Mouse (Mus musculus): ENCODE measurements around the gene Ehf. TPM values are rescaled to one million over a fixed set of nuclear protein-coding genes. Genes with fewer than 3 reads are reported as not detected.

Ehf gene
- total and polyA plus RNA-seq, 3 experiments: 2.0 TPM; not detected in 2

DNA sequence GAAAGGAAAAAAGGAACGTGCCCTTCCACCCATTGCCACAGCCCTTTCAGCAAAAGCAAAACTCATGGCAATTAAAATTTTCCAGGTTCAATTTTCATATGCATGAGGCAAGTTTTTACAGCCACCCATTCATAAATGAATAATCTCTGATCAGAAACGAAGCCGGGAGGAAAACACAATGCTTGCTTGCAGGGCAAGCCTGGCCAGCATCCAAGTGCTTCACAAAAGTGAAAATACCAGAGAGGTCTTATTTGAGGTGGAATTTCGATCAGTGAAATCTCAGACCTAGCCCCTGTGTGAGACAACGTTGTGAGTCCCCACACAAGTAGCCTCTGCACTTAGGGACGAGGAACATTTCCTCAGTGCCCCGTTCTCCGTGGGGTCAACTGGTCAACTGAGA, 19.3 kb downstream of the Ehf start:
- Histone ChIP-seq H3K4me1 (ENCODE audit: control insufficient read depth, insufficient read depth, low read length) (peaks cover 3% of the 10 kb centered on the region; the same call in 1 of the 2 replicates), H3K27ac (no peak overlapping the region), H3K4me3 (no peak overlapping the region), H3K9ac (ENCODE audit: low read depth, low read length) (no peak overlapping the region), H3K36me3 (ENCODE audit: control insufficient read depth, insufficient read depth, low read length) (no peaks in the 10 kb centered on the region), H3K27me3 (ENCODE audit: control insufficient read depth, insufficient read depth, low read length) (no peaks in the 10 kb centered on the region), H3K79me2 (replicated peaks; ENCODE audit: control insufficient read depth, insufficient read depth, low read length) (no peaks in the 10 kb centered on the region)
- 64% methylated on average over 8 of the region's 8 CpGs for WGBS
- TF ChIP-seq CTCF (IDR thresholded peaks at IDR 0.05) (no peak), EP300 (IDR thresholded peaks at IDR 0.05; ENCODE audit: insufficient read depth, low read depth, low read length) (no peak), POLR2A (IDR thresholded peaks at IDR 0.05; ENCODE audit: insufficient read depth, low read depth, low read length) (no peak)
- intact Hi-C loops (cut with DNase I): no loop called here
- DNase-seq: no peak

DNA sequence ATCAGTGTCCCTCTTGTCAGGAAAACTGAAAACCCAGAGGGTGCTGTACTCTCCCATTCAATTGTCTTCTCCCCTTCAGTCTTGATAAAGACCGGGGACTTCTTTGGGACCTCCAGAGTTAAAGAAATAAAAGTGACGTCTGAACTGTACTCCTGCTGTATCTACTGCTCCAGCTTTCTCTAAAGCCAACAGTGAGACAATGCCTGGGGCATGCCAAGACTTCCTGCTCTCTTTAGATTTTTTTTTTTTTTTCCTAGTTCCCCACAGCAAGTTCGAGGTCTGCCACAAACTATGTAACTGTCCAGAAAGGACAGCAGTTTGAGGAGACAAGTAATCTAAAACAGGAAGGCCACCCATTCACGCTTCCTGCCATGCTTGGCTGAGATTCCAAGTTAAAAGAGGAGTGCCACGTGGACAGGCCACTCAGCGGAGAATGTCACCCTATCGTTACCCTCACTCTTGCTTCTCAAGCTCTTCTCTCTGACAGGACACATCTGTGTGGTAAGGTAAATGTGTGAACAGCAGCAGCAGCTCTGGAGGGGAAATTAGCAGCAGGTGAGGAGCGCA, 20.8 kb downstream of the Ehf start:
- H3K9ac ChIP-seq (ENCODE audit: low read depth, low read length): no peak overlapping the region
- DNase-seq: peak; percentile 23 to 39
- 13% methylated on average over 8 of the region's 8 CpGs for WGBS
- TF ChIP-seq EP300 (IDR thresholded peaks at IDR 0.05; ENCODE audit: insufficient read depth, low read depth, low read length) (0 out of 2 replicates have a peak, but pooled peaks have one; percentile 41), POLR2A (IDR thresholded peaks at IDR 0.05; ENCODE audit: insufficient read depth, low read depth, low read length) (no peak), CTCF (IDR thresholded peaks at IDR 0.05) (no peak)
- no peak overlapping the region for H3K27ac ChIP-seq
- H3K27me3 ChIP-seq (ENCODE audit: control insufficient read depth, insufficient read depth, low read length): no peaks in the 10 kb centered on the region
- H3K4me1 ChIP-seq (ENCODE audit: control insufficient read depth, insufficient read depth, low read length): peaks cover 3% of the 10 kb centered on the region; the same call in 1 of the 2 replicates
- no peaks in the 10 kb centered on the region for H3K36me3 ChIP-seq (ENCODE audit: control insufficient read depth, insufficient read depth, low read length)
- no peaks in the 10 kb centered on the region for H3K79me2 ChIP-seq (replicated peaks; ENCODE audit: control insufficient read depth, insufficient read depth, low read length)
- intact Hi-C loops (cut with DNase I): no loop called here
- H3K4me3 ChIP-seq: no peak overlapping the region

DNA sequence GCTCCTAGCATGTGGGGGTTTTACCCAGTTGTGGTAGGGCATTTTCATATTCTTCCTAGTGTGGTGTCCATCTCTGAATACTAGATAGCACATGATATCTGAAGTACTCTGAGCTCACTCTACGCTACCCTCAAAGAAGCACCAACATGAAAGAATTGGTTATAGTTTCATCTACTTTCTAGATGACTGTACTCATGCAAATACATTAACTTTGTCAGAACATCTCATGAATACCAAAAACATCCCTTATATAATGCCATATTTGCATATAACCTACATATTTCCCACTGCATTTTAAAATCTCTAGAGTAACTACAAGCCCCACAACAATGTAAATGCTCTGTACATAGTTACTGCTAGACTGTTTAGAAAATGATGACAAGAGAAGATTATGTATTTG, 23.2 kb downstream of the Ehf start:
- intact Hi-C loops (cut with DNase I): no loop called here
- no peak overlapping the region for H3K27ac ChIP-seq
- H3K4me3 ChIP-seq: no peak overlapping the region
- 96% methylated on average over 1 of the region's 1 CpGs for WGBS
- no peaks in the 10 kb centered on the region for H3K36me3 ChIP-seq (ENCODE audit: control insufficient read depth, insufficient read depth, low read length)
- H3K79me2 ChIP-seq (replicated peaks; ENCODE audit: control insufficient read depth, insufficient read depth, low read length): no peaks in the 10 kb centered on the region
- peaks cover 3% of the 10 kb centered on the region; the same call in 1 of the 2 replicates for H3K4me1 ChIP-seq (ENCODE audit: control insufficient read depth, insufficient read depth, low read length)
- DNase-seq: no peak
- TF ChIP-seq POLR2A (IDR thresholded peaks at IDR 0.05; ENCODE audit: insufficient read depth, low read depth, low read length) (no peak), EP300 (IDR thresholded peaks at IDR 0.05; ENCODE audit: insufficient read depth, low read depth, low read length) (no peak)
- H3K9ac ChIP-seq (ENCODE audit: low read depth, low read length): no peak overlapping the region
- H3K27me3 ChIP-seq (ENCODE audit: control insufficient read depth, insufficient read depth, low read length): no peaks in the 10 kb centered on the region

DNA sequence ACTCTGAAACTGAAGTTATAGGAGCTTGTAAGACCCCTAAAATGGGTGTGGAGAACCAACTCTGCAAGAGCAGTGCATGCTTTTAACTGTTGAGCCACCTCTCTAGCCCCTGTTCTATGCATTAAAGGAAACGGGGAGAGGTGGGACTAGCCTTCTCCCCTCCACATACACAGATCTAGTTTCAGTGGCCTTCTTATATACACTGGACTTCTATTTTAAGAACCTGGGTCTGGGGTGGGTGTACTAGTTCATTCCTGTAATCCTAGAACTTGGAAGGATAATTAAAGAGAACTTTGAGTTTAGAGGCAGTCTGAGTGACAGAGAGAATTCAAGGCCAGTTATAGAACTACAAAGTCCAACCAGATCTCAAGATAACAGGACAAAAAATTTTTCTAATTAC, 24.6 kb downstream of the Ehf start:
- no peaks in the 10 kb centered on the region for H3K27me3 ChIP-seq (ENCODE audit: control insufficient read depth, insufficient read depth, low read length)
- no peaks in the 10 kb centered on the region for H3K36me3 ChIP-seq (ENCODE audit: control insufficient read depth, insufficient read depth, low read length)
- no peak for TF ChIP-seq CTCF (IDR thresholded peaks at IDR 0.05)
- no peak for TF ChIP-seq EP300 (IDR thresholded peaks at IDR 0.05; ENCODE audit: insufficient read depth, low read depth, low read length)
- H3K4me3 ChIP-seq: no peak overlapping the region
- peaks cover 3% of the 10 kb centered on the region; the same call in 1 of the 2 replicates for H3K4me1 ChIP-seq (ENCODE audit: control insufficient read depth, insufficient read depth, low read length)
- intact Hi-C loops (cut with DNase I): no loop called here
- DNase-seq: no peak
- WGBS: 77% methylated on average over 1 of the region's 1 CpGs
- H3K27ac ChIP-seq: no peak overlapping the region
- H3K79me2 ChIP-seq (replicated peaks; ENCODE audit: control insufficient read depth, insufficient read depth, low read length): no peaks in the 10 kb centered on the region
- H3K9ac ChIP-seq (ENCODE audit: low read depth, low read length): no peak overlapping the region

DNA sequence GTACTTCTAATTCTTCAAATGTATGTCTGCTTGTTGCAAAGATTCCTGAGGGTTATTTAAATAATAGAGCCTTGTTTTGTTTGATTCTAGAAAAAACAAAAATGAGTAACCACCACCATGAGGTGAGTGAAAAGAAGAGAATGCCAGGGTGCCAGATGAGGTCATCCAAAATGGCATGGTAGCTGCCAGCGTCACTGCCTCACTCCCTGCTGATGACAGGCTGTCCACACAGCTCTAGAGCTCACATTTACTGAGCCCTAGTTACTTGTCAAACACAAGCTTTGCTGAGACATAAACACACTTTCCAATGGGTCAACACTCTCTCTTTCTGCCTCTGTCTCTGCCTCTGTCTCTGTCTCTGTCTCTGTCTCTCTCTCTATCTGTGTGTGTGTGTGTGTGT, 25.3 kb downstream of the Ehf start:
- TF ChIP-seq CTCF (IDR thresholded peaks at IDR 0.05) (no peak), EP300 (IDR thresholded peaks at IDR 0.05; ENCODE audit: insufficient read depth, low read depth, low read length) (peak; percentile 74)
- intact Hi-C loops (cut with DNase I): no loop called here
- peak; percentile 25 to 34 for DNase-seq
- WGBS: 45% methylated on average over 1 of the region's 1 CpGs
- Histone ChIP-seq H3K4me3 (no peak overlapping the region), H3K9ac (ENCODE audit: low read depth, low read length) (no peak overlapping the region), H3K79me2 (replicated peaks; ENCODE audit: control insufficient read depth, insufficient read depth, low read length) (no peaks in the 10 kb centered on the region), H3K27ac (no peak overlapping the region), H3K4me1 (ENCODE audit: control insufficient read depth, insufficient read depth, low read length) (peaks cover 3% of the 10 kb centered on the region; the same call in 1 of the 2 replicates), H3K27me3 (ENCODE audit: control insufficient read depth, insufficient read depth, low read length) (no peaks in the 10 kb centered on the region), H3K36me3 (ENCODE audit: control insufficient read depth, insufficient read depth, low read length) (no peaks in the 10 kb centered on the region)

DNA sequence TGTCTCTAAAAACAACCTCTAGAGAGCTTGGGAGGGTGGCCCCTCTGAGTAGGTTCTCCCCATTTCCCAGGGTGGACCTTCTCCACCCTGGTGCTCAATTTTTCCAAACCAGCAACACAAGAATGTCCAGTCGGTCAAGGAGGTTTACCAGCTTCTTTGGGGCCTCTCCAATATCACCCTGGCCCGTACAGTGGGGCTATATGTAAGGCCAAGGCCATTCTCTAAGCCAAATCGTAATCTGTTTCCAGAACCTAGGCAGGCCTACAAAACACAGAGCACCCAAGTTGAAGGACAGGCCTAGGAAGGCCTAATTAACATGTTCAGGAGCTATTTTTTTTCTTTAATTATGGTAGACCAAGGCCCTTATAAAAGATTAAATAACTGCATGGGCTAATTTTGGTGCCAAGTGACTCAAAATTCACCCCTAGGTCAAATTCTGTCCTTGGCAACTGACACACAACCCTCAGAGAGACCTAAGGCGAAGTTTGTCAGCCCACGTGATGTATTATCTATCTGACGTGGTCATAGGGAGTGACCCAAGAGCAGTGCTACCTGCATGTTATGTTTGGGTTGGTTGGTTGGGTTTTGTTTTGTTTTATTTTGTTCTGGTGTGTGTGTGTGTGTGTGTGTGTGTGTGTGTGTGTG, 27.6 kb downstream of the Ehf start:
- no peaks in the 10 kb centered on the region for H3K27me3 ChIP-seq (ENCODE audit: control insufficient read depth, insufficient read depth, low read length)
- H3K36me3 ChIP-seq (ENCODE audit: control insufficient read depth, insufficient read depth, low read length): no peaks in the 10 kb centered on the region
- no peak overlapping the region for H3K9ac ChIP-seq (ENCODE audit: low read depth, low read length)
- TF ChIP-seq EP300 (IDR thresholded peaks at IDR 0.05; ENCODE audit: insufficient read depth, low read depth, low read length) (no peak), POLR2A (IDR thresholded peaks at IDR 0.05; ENCODE audit: insufficient read depth, low read depth, low read length) (no peak), CTCF (IDR thresholded peaks at IDR 0.05) (no peak)
- DNase-seq: no peak
- WGBS: 74% methylated on average over 6 of the region's 6 CpGs
- H3K79me2 ChIP-seq (replicated peaks; ENCODE audit: control insufficient read depth, insufficient read depth, low read length): no peaks in the 10 kb centered on the region
- no peak overlapping the region for H3K27ac ChIP-seq
- no peak overlapping the region for H3K4me3 ChIP-seq
- no peaks in the 10 kb centered on the region for H3K4me1 ChIP-seq (ENCODE audit: control insufficient read depth, insufficient read depth, low read length)
- intact Hi-C loops (cut with DNase I): no loop called here
